Mouse (Mus musculus) spleen, adult 18-20 months (tissue): ENCODE results near the gene Hoxd1.

Source experiments
- DNase-seq, 2 experiments: peaks; one replicate each; pipeline ENCODE4 v3.0.0; 2022; ENCODE audit warnings: mixed read lengths in 2 of 2

The Hoxd1 gene

GRCm38 (mm10) chr2:74733317-74733661 lies 29.5 kb upstream of the Hoxd1 start:
- no peak for DNase-seq

GRCm38 (mm10) chr2:74733765-74734164 lies 29.0 kb upstream of the Hoxd1 start:
- no peak for DNase-seq

GRCm38 (mm10) chr2:74734451-74734850 lies 28.3 kb upstream of the Hoxd1 start:
- no peak for DNase-seq

GRCm38 (mm10) chr2:74734996-74735811 lies 27.6 kb upstream of the Hoxd1 start:
- DNase-seq: no peak

- no peak for DNase-seq
Observed at GRCm38 (mm10) chr2:74735851-74736687, 26.7 kb upstream of the Hoxd1 start.

- DNase-seq: no peak
Observed at GRCm38 (mm10) chr2:74736688-74737577, 25.8 kb upstream of the Hoxd1 start.

GRCm38 (mm10) chr2:74737578-74738070 lies 25.2 kb upstream of the Hoxd1 start:
- no peak for DNase-seq

GRCm38 (mm10) chr2:74738623-74739475 lies 23.9 kb upstream of the Hoxd1 start:
- no peak for DNase-seq

GRCm38 (mm10) chr2:74739476-74739800 lies 23.3 kb upstream of the Hoxd1 start:
- DNase-seq: no peak

GRCm38 (mm10) chr2:74739869-74740268 lies 22.9 kb upstream of the Hoxd1 start:
- DNase-seq: no peak

GRCm38 (mm10) chr2:74740311-74741091 lies 22.3 kb upstream of the Hoxd1 start:
- no peak for DNase-seq

GRCm38 (mm10) chr2:74741252-74741978 lies 21.4 kb upstream of the Hoxd1 start:
- DNase-seq: no peak

GRCm38 (mm10) chr2:74741979-74742277 lies 20.9 kb upstream of the Hoxd1 start:
- DNase-seq: no peak

GRCm38 (mm10) chr2:74745540-74746297 lies 17.1 kb upstream of the Hoxd1 start:
- DNase-seq: no peak

GRCm38 (mm10) chr2:74746298-74746921 lies 16.4 kb upstream of the Hoxd1 start:
- DNase-seq: no peak

GRCm38 (mm10) chr2:74747006-74747405 lies 15.8 kb upstream of the Hoxd1 start:
- no peak for DNase-seq

GRCm38 (mm10) chr2:74747661-74748141 lies 15.1 kb upstream of the Hoxd1 start:
- no peak for DNase-seq

- DNase-seq: no peak
Observed at GRCm38 (mm10) chr2:74748436-74748995, 14.3 kb upstream of the Hoxd1 start.
